Mouse (Mus musculus): Measurements from ENCODE around the gene Herpud1. TPM values are rescaled to one million over a fixed set of nuclear protein-coding genes. Genes with fewer than 3 reads are reported as not detected.

The Herpud1 gene
- total and polyA plus RNA-seq, 2 experiments, result 421 to 575 TPM

GRCm38 (mm10) chr8:94357220-94357619 is 29.0 kb upstream of the Herpud1 start:
- peaks cover 24% of the 10 kb centered on the region for H3K4me1 ChIP-seq (ENCODE audit: control insufficient read depth, insufficient read depth, low read length)
- DNase-seq (ENCODE audit: extremely low read depth, low read depth, low spot score), result no peak
- WGBS, result 71% methylated on average over 6 of the region's 6 CpGs
- H3K27me3 ChIP-seq (ENCODE audit: control insufficient read depth, insufficient read depth, low read length), result no peaks in the 10 kb centered on the region
- no peak for TF ChIP-seq POLR2A (IDR thresholded peaks at IDR 0.05; ENCODE audit: extremely low read depth, insufficient read depth, low read length)
- no peak overlapping the region; the same call in 1 of the 2 replicates for H3K27ac ChIP-seq (replicated peaks; ENCODE audit: insufficient read depth, low read depth, low read length)
- no peaks in the 10 kb centered on the region for H3K36me3 ChIP-seq (ENCODE audit: control insufficient read depth, insufficient read depth, low read length)
- H3K79me2 ChIP-seq (ENCODE audit: control insufficient read depth, insufficient read depth, low read length), result no peaks in the 10 kb centered on the region
- H3K4me3 ChIP-seq (ENCODE audit: insufficient read depth, low read depth, low read length), result no peak overlapping the region
- no peak overlapping the region for H3K9ac ChIP-seq (ENCODE audit: low read depth, low read length)

DNA sequence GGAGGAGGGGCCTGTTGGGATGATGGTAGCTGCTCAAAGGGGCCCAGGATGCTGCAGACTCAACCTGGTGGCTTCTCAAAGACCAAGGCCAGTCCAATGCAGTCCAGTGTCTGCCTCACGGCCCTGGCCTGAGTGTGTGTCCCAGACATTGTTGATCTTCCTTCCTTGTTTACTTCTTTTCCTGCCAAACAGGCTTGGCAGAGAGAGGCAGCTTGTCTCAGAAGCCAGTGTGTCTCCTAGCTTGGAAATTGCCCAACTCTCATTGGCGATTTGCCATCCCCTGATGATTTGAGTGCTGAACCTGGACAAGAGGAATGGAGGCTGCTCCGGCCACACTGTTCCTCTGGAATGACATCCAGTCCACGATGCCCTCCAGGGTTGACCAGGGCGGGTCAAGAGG is 27.7 kb upstream of the Herpud1 start:
- TF ChIP-seq POLR2A (IDR thresholded peaks at IDR 0.05; ENCODE audit: extremely low read depth, insufficient read depth, low read length), result no peak
- no peak for TF ChIP-seq CTCF (IDR thresholded peaks at IDR 0.05; ENCODE audit: low read depth, low read length)
- Histone ChIP-seq H3K9ac (ENCODE audit: low read depth, low read length) (no peak overlapping the region), H3K4me3 (ENCODE audit: insufficient read depth, low read depth, low read length) (no peak overlapping the region), H3K27ac (replicated peaks; ENCODE audit: insufficient read depth, low read depth, low read length) (peak overlapping the region; percentile 69), H3K4me1 (ENCODE audit: control insufficient read depth, insufficient read depth, low read length) (peaks cover 27% of the 10 kb centered on the region), H3K79me2 (ENCODE audit: control insufficient read depth, insufficient read depth, low read length) (no peaks in the 10 kb centered on the region), H3K36me3 (ENCODE audit: control insufficient read depth, insufficient read depth, low read length) (no peaks in the 10 kb centered on the region), H3K27me3 (ENCODE audit: control insufficient read depth, insufficient read depth, low read length) (no peaks in the 10 kb centered on the region)
- DNase-seq (ENCODE audit: extremely low read depth, low read depth, low spot score), result peak; percentile 100
- WGBS, result 10% methylated on average over 5 of the region's 5 CpGs

- H3K4me1 ChIP-seq (ENCODE audit: control insufficient read depth, insufficient read depth, low read length), result peaks cover 42% of the 10 kb centered on the region
- WGBS, result 91% methylated on average over 6 of the region's 6 CpGs
- no peak for TF ChIP-seq CTCF (IDR thresholded peaks at IDR 0.05; ENCODE audit: low read depth, low read length)
- no peak for TF ChIP-seq POLR2A (IDR thresholded peaks at IDR 0.05; ENCODE audit: extremely low read depth, insufficient read depth, low read length)
- H3K36me3 ChIP-seq (ENCODE audit: control insufficient read depth, insufficient read depth, low read length), result no peaks in the 10 kb centered on the region
- no peaks in the 10 kb centered on the region for H3K79me2 ChIP-seq (ENCODE audit: control insufficient read depth, insufficient read depth, low read length)
- no peak overlapping the region for H3K9ac ChIP-seq (ENCODE audit: low read depth, low read length)
- no peak overlapping the region for H3K27ac ChIP-seq (replicated peaks; ENCODE audit: insufficient read depth, low read depth, low read length)
- no peaks in the 10 kb centered on the region for H3K27me3 ChIP-seq (ENCODE audit: control insufficient read depth, insufficient read depth, low read length)
- no peak overlapping the region for H3K4me3 ChIP-seq (ENCODE audit: insufficient read depth, low read depth, low read length)
- no peak for DNase-seq (ENCODE audit: extremely low read depth, low read depth, low spot score)
Measured at GRCm38 (mm10) chr8:94361774-94362431, 24.3 kb upstream of the Herpud1 start.

DNA sequence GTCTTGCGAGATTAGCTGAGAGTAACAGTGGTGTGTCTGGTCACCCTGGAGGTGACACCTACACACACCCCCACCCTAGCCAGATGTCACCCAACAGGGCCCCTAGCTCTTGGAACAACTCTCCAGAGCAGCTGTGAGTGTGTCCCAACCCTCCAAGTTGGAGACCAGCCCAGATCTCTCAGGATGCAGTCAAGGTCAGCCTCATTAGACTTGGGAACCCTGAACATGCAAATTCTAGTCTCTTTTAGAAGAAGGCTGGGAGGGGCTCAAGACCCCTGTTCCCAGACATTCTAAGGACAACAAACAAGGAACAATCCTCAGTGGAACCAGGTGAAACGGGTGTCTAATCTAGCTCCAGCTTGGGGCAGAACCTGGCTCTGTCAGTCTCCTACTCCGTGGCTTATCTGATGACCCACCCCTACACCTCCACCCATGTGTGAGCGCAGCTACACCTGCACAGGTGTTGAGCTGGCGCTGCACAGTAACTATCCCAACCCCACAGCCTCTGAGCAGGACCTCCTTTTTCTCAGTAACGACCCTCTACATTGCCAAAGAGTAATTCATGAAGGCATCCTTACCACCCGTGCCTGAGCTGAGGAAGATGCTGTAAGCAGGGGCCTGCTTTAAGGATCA is 23.5 kb upstream of the Herpud1 start:
- Histone ChIP-seq H3K27me3 (ENCODE audit: control insufficient read depth, insufficient read depth, low read length) (no peaks in the 10 kb centered on the region), H3K36me3 (ENCODE audit: control insufficient read depth, insufficient read depth, low read length) (no peaks in the 10 kb centered on the region), H3K4me1 (ENCODE audit: control insufficient read depth, insufficient read depth, low read length) (peaks cover 41% of the 10 kb centered on the region), H3K79me2 (ENCODE audit: control insufficient read depth, insufficient read depth, low read length) (no peaks in the 10 kb centered on the region), H3K4me3 (ENCODE audit: insufficient read depth, low read depth, low read length) (no peak overlapping the region), H3K9ac (ENCODE audit: low read depth, low read length) (peak overlapping the region; percentile 29), H3K27ac (replicated peaks; ENCODE audit: insufficient read depth, low read depth, low read length) (peak overlapping the region; percentile 90)
- peak; percentile 64 for DNase-seq (ENCODE audit: extremely low read depth, low read depth, low spot score)
- WGBS, result 44% methylated on average over 7 of the region's 7 CpGs
- TF ChIP-seq CTCF (IDR thresholded peaks at IDR 0.05; ENCODE audit: low read depth, low read length) (no peak), POLR2A (IDR thresholded peaks at IDR 0.05; ENCODE audit: extremely low read depth, insufficient read depth, low read length) (no peak)

- 3% methylated on average over 4 of the region's 4 CpGs for WGBS
- H3K4me3 ChIP-seq (ENCODE audit: insufficient read depth, low read depth, low read length), result no peak overlapping the region
- 0 out of 2 replicates have a peak, but pooled peaks have one; percentile 15 for TF ChIP-seq POLR2A (IDR thresholded peaks at IDR 0.05; ENCODE audit: extremely low read depth, insufficient read depth, low read length)
- no peak for TF ChIP-seq CTCF (IDR thresholded peaks at IDR 0.05; ENCODE audit: low read depth, low read length)
Measured at GRCm38 (mm10) chr8:94363288-94363688, 22.9 kb upstream of the Herpud1 start.

GRCm38 (mm10) chr8:94363906-94364305 is 22.3 kb upstream of the Herpud1 start:
- DNase-seq (ENCODE audit: extremely low read depth, low read depth, low spot score), result peak; percentile 100
- 4% methylated on average over 2 of the region's 2 CpGs for WGBS
- TF ChIP-seq POLR2A (IDR thresholded peaks at IDR 0.05; ENCODE audit: extremely low read depth, insufficient read depth, low read length) (no peak), CTCF (IDR thresholded peaks at IDR 0.05; ENCODE audit: low read depth, low read length) (no peak)
- peak overlapping the region; percentile 44 for H3K9ac ChIP-seq (ENCODE audit: low read depth, low read length)
- no peak overlapping the region for H3K4me3 ChIP-seq (ENCODE audit: insufficient read depth, low read depth, low read length)
- H3K4me1 ChIP-seq (ENCODE audit: control insufficient read depth, insufficient read depth, low read length), result peaks cover 35% of the 10 kb centered on the region
- H3K27ac ChIP-seq (replicated peaks; ENCODE audit: insufficient read depth, low read depth, low read length), result peak overlapping the region; percentile 90
- no peaks in the 10 kb centered on the region for H3K27me3 ChIP-seq (ENCODE audit: control insufficient read depth, insufficient read depth, low read length)
- no peaks in the 10 kb centered on the region for H3K36me3 ChIP-seq (ENCODE audit: control insufficient read depth, insufficient read depth, low read length)
- no peaks in the 10 kb centered on the region for H3K79me2 ChIP-seq (ENCODE audit: control insufficient read depth, insufficient read depth, low read length)

More at GRCm38 (mm10) chr8:94363288-94363688, 22.9 kb upstream of the Herpud1 start:
- H3K27ac ChIP-seq (replicated peaks; ENCODE audit: insufficient read depth, low read depth, low read length), result peak overlapping the region; percentile 90
- H3K36me3 ChIP-seq (ENCODE audit: control insufficient read depth, insufficient read depth, low read length), result no peaks in the 10 kb centered on the region
- H3K27me3 ChIP-seq (ENCODE audit: control insufficient read depth, insufficient read depth, low read length), result no peaks in the 10 kb centered on the region
- peaks cover 38% of the 10 kb centered on the region for H3K4me1 ChIP-seq (ENCODE audit: control insufficient read depth, insufficient read depth, low read length)
- peak overlapping the region; percentile 44 for H3K9ac ChIP-seq (ENCODE audit: low read depth, low read length)
- peak; percentile 96 for DNase-seq (ENCODE audit: extremely low read depth, low read depth, low spot score)
- H3K79me2 ChIP-seq (ENCODE audit: control insufficient read depth, insufficient read depth, low read length), result no peaks in the 10 kb centered on the region

Measured in liver, adult 2 months (tissue).